Mouse (Mus musculus) liver, embryonic 15.5 days (tissue): ENCODE data around the gene Golga4. TPM values are rescaled to one million over a fixed set of nuclear protein-coding genes. Genes with fewer than 3 reads are reported as not detected.

Experiments
- ATAC-seq: fragments of 200-750 bp; cut with Nextera tagmentation; 2 replicates; pipeline ENCODE4 v1.8.0; 2017; ENCODE audit warnings: moderate number of reproducible peaks, mild to moderate bottlenecking, moderate library complexity; ENCODE audit not compliant: insufficient read depth
- H3K27ac ChIP-seq: fragments of 300-500 bp; sonication (generic); replicated peaks from 2 replicates; pipeline ENCODE4 v1.5.1; 2015; ENCODE audit warnings: mild to moderate bottlenecking, inconsistent platforms
- H3K27me3 ChIP-seq: fragments of 300-500 bp; sonication (generic); 2 replicates; pipeline ENCODE4 v1.6.1; 2015; ENCODE audit warnings: mild to moderate bottlenecking, inconsistent platforms
- H3K36me3 ChIP-seq: fragments of 300-500 bp; sonication (generic); replicated peaks from 2 replicates; pipeline ENCODE4 v1.6.1; 2015; ENCODE audit warnings: moderate library complexity, mild to moderate bottlenecking, inconsistent platforms
- H3K4me1 ChIP-seq: fragments of 300-500 bp; sonication (generic); replicated peaks from 2 replicates; pipeline ENCODE4 v1.6.1; 2015; ENCODE audit warnings: inconsistent platforms
- H3K4me2 ChIP-seq: fragments of 300-500 bp; sonication (generic); 2 replicates; pipeline ENCODE4 v1.6.1; 2015; ENCODE audit warnings: moderate library complexity, mild to moderate bottlenecking, inconsistent platforms
- H3K4me3 ChIP-seq: fragments of 300-500 bp; sonication (generic); replicated peaks from 2 replicates; pipeline ENCODE4 v1.5.1; 2015; ENCODE audit warnings: mild to moderate bottlenecking, inconsistent platforms
- H3K9ac ChIP-seq: fragments of 300-500 bp; sonication (generic); 2 replicates; pipeline ENCODE4 v1.6.1; 2015; ENCODE audit warnings: moderate library complexity, mild to moderate bottlenecking, inconsistent platforms
- H3K9me3 ChIP-seq: fragments of 300-500 bp; sonication (generic); replicated peaks from 2 replicates; pipeline ENCODE4 v1.6.1; 2016; ENCODE audit warnings: inconsistent platforms
- WGBS: fragments of 180-500 bp; shearing (Covaris S2); methylation state at CpG from one replicate; pipeline ENCODE4 v1.1.7; 2015; ENCODE audit warnings: mixed read lengths; ENCODE audit not compliant: insufficient replicate concordance; 5-methylcytosine and 5-hydroxymethylcytosine counted together
- polyA plus RNA-seq: library from polyadenylated mRNA; unstranded; fragments of >200 nt; fragmentation: Nextera tagmentation; extraction: Ambion mirVana; gene quantifications from 2 replicates; pipeline ENCODE4 v1.2.1, GENCODE M21; 2015

Golga4 gene
- polyA plus RNA-seq, 1 experiment from 2014 or later = 13.5 TPM

- H3K4me2 ChIP-seq = no peak overlapping the region
- H3K4me3 ChIP-seq = no peak overlapping the region
- H3K9ac ChIP-seq = no peak overlapping the region
- no peaks in the 10 kb centered on the region for H3K27me3 ChIP-seq
- ATAC-seq = no peak
- H3K9me3 ChIP-seq = no peaks in the 10 kb centered on the region
- 62% methylated on average over 6 of the region's 6 CpGs for WGBS
- H3K36me3 ChIP-seq = no peaks in the 10 kb centered on the region
- H3K4me1 ChIP-seq = peaks cover 17% of the 10 kb centered on the region
- no peak overlapping the region for H3K27ac ChIP-seq
Measured at GRCm38 (mm10) chr9:118629763-118630379, 123.8 kb downstream of the Golga4 start.

Other genes starting within 250 kb of the Golga4 start
- 0.03 TPM in 1 of 2 replicates, not detected in the other for gene Eomes, start 28.1 kb upstream of the Golga4 start, polyA plus RNA-seq
- 3.4 and 5.0 TPM in 2 replicates for gene Itga9, start 100.4 kb downstream of the Golga4 start, polyA plus RNA-seq